Mouse (Mus musculus): ENCODE measurements around the gene Ank3. TPM values are rescaled to one million over a fixed set of nuclear protein-coding genes. Genes with fewer than 3 reads are reported as not detected.

Gene Ank3
- polyA plus RNA-seq, 1 experiment, result 9.3 TPM

- Histone ChIP-seq H3K4me3 (ENCODE audit: low read depth, low read length) (no peak overlapping the region), H3K36me3 (ENCODE audit: control insufficient read depth, insufficient read depth, low read length) (no peaks in the 10 kb centered on the region), H3K27ac (ENCODE audit: insufficient read depth, low read depth, low read length) (no peak overlapping the region), H3K27me3 (ENCODE audit: control insufficient read depth, insufficient read depth, low read length) (no peaks in the 10 kb centered on the region), H3K4me1 (ENCODE audit: control insufficient read depth, insufficient read depth, insufficient read length, low read length) (no peaks in the 10 kb centered on the region)
- 79% methylated on average over 8 of the region's 8 CpGs for WGBS
- TF ChIP-seq CTCF (IDR thresholded peaks at IDR 0.05; ENCODE audit: extremely low read depth, insufficient read length, insufficient replicate concordance, low read depth, low read length), result no peak
- no peak for TF ChIP-seq POLR2A (IDR thresholded peaks at IDR 0.05; ENCODE audit: low read depth, low read length)
Observed at GRCm38 (mm10) chr10:69946271-69946670, 547.7 kb downstream of the Ank3 start.

- no peaks in the 10 kb centered on the region for H3K36me3 ChIP-seq (ENCODE audit: control insufficient read depth, insufficient read depth, low read length)
- H3K4me3 ChIP-seq (ENCODE audit: low read depth, low read length), result no peak overlapping the region
- TF ChIP-seq CTCF (IDR thresholded peaks at IDR 0.05; ENCODE audit: extremely low read depth, insufficient read length, insufficient replicate concordance, low read depth, low read length), result no peak
- no peak for TF ChIP-seq POLR2A (IDR thresholded peaks at IDR 0.05; ENCODE audit: low read depth, low read length)
- no peak overlapping the region for H3K27ac ChIP-seq (ENCODE audit: insufficient read depth, low read depth, low read length)
- no peaks in the 10 kb centered on the region for H3K27me3 ChIP-seq (ENCODE audit: control insufficient read depth, insufficient read depth, low read length)
- WGBS, result 90% methylated on average over 6 of the region's 6 CpGs
- H3K4me1 ChIP-seq (ENCODE audit: control insufficient read depth, insufficient read depth, insufficient read length, low read length), result no peaks in the 10 kb centered on the region
Observed at GRCm38 (mm10) chr10:69947093-69947492, 548.5 kb downstream of the Ank3 start.

GRCm38 (mm10) chr10:69950236-69950918 lies 551.8 kb downstream of the Ank3 start:
- Histone ChIP-seq H3K4me3 (ENCODE audit: low read depth, low read length) (no peak overlapping the region), H3K36me3 (ENCODE audit: control insufficient read depth, insufficient read depth, low read length) (no peaks in the 10 kb centered on the region), H3K27ac (ENCODE audit: insufficient read depth, low read depth, low read length) (no peak overlapping the region), H3K4me1 (ENCODE audit: control insufficient read depth, insufficient read depth, insufficient read length, low read length) (no peaks in the 10 kb centered on the region), H3K27me3 (ENCODE audit: control insufficient read depth, insufficient read depth, low read length) (no peaks in the 10 kb centered on the region)
- TF ChIP-seq CTCF (IDR thresholded peaks at IDR 0.05; ENCODE audit: extremely low read depth, insufficient read length, insufficient replicate concordance, low read depth, low read length) (no peak), POLR2A (IDR thresholded peaks at IDR 0.05; ENCODE audit: low read depth, low read length) (no peak)
- WGBS, result 88% methylated on average over 11 of the region's 11 CpGs

GRCm38 (mm10) chr10:69950919-69951236 lies 552.3 kb downstream of the Ank3 start:
- Histone ChIP-seq H3K27me3 (ENCODE audit: control insufficient read depth, insufficient read depth, low read length) (no peaks in the 10 kb centered on the region), H3K36me3 (ENCODE audit: control insufficient read depth, insufficient read depth, low read length) (no peaks in the 10 kb centered on the region), H3K27ac (ENCODE audit: insufficient read depth, low read depth, low read length) (no peak overlapping the region), H3K4me3 (ENCODE audit: low read depth, low read length) (no peak overlapping the region), H3K4me1 (ENCODE audit: control insufficient read depth, insufficient read depth, insufficient read length, low read length) (no peaks in the 10 kb centered on the region)
- 88% methylated on average over 9 of the region's 9 CpGs for WGBS
- TF ChIP-seq CTCF (IDR thresholded peaks at IDR 0.05; ENCODE audit: extremely low read depth, insufficient read length, insufficient replicate concordance, low read depth, low read length) (no peak), POLR2A (IDR thresholded peaks at IDR 0.05; ENCODE audit: low read depth, low read length) (no peak)

GRCm38 (mm10) chr10:69951426-69951825 lies 552.9 kb downstream of the Ank3 start:
- H3K27ac ChIP-seq (ENCODE audit: insufficient read depth, low read depth, low read length), result no peak overlapping the region
- no peak for TF ChIP-seq POLR2A (IDR thresholded peaks at IDR 0.05; ENCODE audit: low read depth, low read length)
- TF ChIP-seq CTCF (IDR thresholded peaks at IDR 0.05; ENCODE audit: extremely low read depth, insufficient read length, insufficient replicate concordance, low read depth, low read length), result no peak
- 71% methylated on average over 4 of the region's 4 CpGs for WGBS

GRCm38 (mm10) chr10:69952316-69952715 lies 553.7 kb downstream of the Ank3 start:
- Histone ChIP-seq H3K27ac (ENCODE audit: insufficient read depth, low read depth, low read length) (no peak overlapping the region), H3K36me3 (ENCODE audit: control insufficient read depth, insufficient read depth, low read length) (peaks cover 3% of the 10 kb centered on the region), H3K27me3 (ENCODE audit: control insufficient read depth, insufficient read depth, low read length) (no peaks in the 10 kb centered on the region), H3K4me1 (ENCODE audit: control insufficient read depth, insufficient read depth, insufficient read length, low read length) (no peaks in the 10 kb centered on the region), H3K4me3 (ENCODE audit: low read depth, low read length) (no peak overlapping the region)
- 88% methylated on average over 1 of the region's 1 CpGs for WGBS
- TF ChIP-seq POLR2A (IDR thresholded peaks at IDR 0.05; ENCODE audit: low read depth, low read length) (no peak), CTCF (IDR thresholded peaks at IDR 0.05; ENCODE audit: extremely low read depth, insufficient read length, insufficient replicate concordance, low read depth, low read length) (no peak)

More at GRCm38 (mm10) chr10:69951426-69951825, 552.9 kb downstream of the Ank3 start:
- H3K4me3 ChIP-seq (ENCODE audit: low read depth, low read length), result no peak overlapping the region
- H3K4me1 ChIP-seq (ENCODE audit: control insufficient read depth, insufficient read depth, insufficient read length, low read length), result no peaks in the 10 kb centered on the region
- no peaks in the 10 kb centered on the region for H3K27me3 ChIP-seq (ENCODE audit: control insufficient read depth, insufficient read depth, low read length)
- H3K36me3 ChIP-seq (ENCODE audit: control insufficient read depth, insufficient read depth, low read length), result peaks cover 3% of the 10 kb centered on the region

GRCm38 (mm10) chr10:69954657-69955267 lies 556.2 kb downstream of the Ank3 start:
- no peaks in the 10 kb centered on the region for H3K27me3 ChIP-seq (ENCODE audit: control insufficient read depth, insufficient read depth, low read length)
- 69% methylated on average over 9 of the region's 9 CpGs for WGBS
- H3K36me3 ChIP-seq (ENCODE audit: control insufficient read depth, insufficient read depth, low read length), result peaks cover 9% of the 10 kb centered on the region
- H3K4me1 ChIP-seq (ENCODE audit: control insufficient read depth, insufficient read depth, insufficient read length, low read length), result no peaks in the 10 kb centered on the region
- TF ChIP-seq CTCF (IDR thresholded peaks at IDR 0.05; ENCODE audit: extremely low read depth, insufficient read length, insufficient replicate concordance, low read depth, low read length) (no peak), POLR2A (IDR thresholded peaks at IDR 0.05; ENCODE audit: low read depth, low read length) (no peak)
- no peak overlapping the region for H3K27ac ChIP-seq (ENCODE audit: insufficient read depth, low read depth, low read length)
- H3K4me3 ChIP-seq (ENCODE audit: low read depth, low read length), result no peak overlapping the region
